Mouse (Mus musculus) ovary, postnatal 10 days (tissue): ENCODE measurements around the gene Hoxa4.

Experiments
- DNase-seq: peaks from one replicate; pipeline ENCODE4 v3.0.0; 2022; ENCODE audit warnings: low spot score

The Hoxa4 gene

DNA sequence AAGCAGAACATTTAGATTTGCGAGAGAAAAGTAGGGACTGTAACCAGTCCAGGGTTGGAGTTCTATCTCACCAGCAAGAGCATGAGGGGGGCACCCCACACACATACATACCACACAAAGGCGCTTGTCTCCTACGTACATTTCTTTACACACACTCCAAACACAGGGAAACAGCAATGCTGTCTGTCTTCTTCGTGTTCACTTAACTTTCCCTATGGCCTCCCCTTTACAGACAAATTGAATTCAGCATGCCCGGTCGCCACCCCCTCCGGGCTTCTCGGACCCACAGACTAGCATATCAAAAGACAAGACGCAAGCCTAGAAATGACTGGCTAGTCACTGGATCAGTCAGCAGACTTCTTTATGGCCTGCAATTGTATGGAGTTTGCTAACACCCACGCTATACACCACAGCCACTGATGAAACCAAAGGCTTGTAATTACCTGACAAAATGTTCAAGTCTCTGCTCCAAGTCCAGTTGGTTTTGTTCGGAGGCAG is 11.3 kb downstream of the Hoxa4 start:
- no peak for DNase-seq

- no peak for DNase-seq
These were observed 11.9 kb downstream of the Hoxa4 start for GRCm38 (mm10) chr6:52179690-52180089.

- DNase-seq: no peak
These were observed 12.5 kb downstream of the Hoxa4 start for GRCm38 (mm10) chr6:52178918-52179665.

DNA sequence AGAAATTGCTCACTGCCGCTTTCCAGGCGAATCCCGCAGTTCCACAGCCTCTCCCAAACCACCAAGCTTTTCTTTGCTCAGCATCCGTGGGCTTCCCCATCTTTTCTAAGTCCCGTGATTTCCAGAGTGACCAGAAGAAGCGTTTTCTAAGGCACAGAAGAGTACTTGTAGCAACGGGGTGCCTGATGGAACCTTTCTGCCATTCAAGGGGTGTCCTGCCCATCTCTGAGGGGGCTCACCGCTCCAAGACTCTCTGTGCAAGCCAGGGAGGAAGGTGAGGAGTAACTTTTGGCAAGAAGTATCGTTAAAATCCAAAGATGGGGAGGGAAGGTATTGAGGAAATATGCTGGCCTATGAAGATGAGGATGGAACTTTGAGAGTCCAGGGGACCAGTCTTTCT is 13.7 kb downstream of the Hoxa4 start:
- no peak for DNase-seq

- DNase-seq: no peak
These were observed 14.4 kb downstream of the Hoxa4 start, which contains the start of gene 5730596B20Rik for GRCm38 (mm10) chr6:52177061-52177735. Gene 5730596B20Rik, plus strand, starts transcription at chr6:52177498.

GRCm38 (mm10) chr6:52176391-52176790 is 15.2 kb downstream of the Hoxa4 start:
- no peak for DNase-seq

- no peak for DNase-seq
These were observed 15.7 kb downstream of the Hoxa4 start for GRCm38 (mm10) chr6:52175864-52176263.

DNA sequence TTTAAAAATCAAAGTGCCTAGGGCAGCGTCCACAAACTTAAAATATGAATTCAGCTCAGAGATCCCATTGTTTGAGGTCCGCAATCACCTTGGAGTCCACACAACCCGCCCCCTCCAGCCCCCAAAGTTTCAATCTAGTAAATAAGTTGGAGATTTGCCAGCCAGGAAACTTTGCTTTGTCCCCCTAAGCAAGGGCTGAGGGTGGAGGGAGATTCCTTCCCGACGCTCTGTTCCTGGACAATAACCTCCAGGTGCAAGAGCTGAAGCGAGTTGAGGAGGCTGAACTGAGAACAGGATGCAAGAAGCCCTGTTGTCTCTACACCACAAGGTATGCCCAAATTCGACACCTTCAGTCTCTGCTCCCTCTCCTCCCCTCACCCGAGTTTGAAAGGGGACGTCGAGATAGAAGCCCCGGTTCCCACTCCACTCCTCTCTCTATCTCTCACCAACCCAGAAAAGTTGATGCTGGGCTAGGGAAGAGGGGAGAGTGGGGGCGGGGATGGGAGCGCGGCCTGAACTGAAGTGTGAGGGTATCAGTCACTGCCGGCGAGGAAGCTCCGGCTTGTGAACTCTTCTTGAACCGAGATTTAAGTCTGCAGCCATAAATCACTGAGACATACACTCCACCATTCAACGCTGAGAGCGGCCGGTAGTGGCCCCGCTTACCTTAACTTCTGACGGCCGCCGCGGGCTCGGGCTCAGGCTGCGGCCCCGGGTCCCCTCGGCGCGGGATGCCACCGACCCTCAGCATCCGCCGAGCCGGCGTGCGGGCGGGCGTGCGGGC is 16.4 kb downstream of the Hoxa4 start:
- DNase-seq: no peak

GRCm38 (mm10) chr6:52173648-52174047 is 17.9 kb downstream of the Hoxa4 start:
- DNase-seq: no peak

GRCm38 (mm10) chr6:52172501-52172900 is 19.1 kb downstream of the Hoxa4 start:
- no peak for DNase-seq

GRCm38 (mm10) chr6:52171938-52172337 is 19.6 kb downstream of the Hoxa4 start:
- DNase-seq: no peak

- DNase-seq: no peak
These were observed 20.2 kb downstream of the Hoxa4 start for GRCm38 (mm10) chr6:52171331-52171730.

GRCm38 (mm10) chr6:52170898-52171223 is 20.7 kb downstream of the Hoxa4 start:
- no peak for DNase-seq

- DNase-seq: no peak
These were observed 21.2 kb downstream of the Hoxa4 start for GRCm38 (mm10) chr6:52170166-52170897.

- DNase-seq: no peak
These were observed 21.9 kb downstream of the Hoxa4 start for GRCm38 (mm10) chr6:52169499-52170165.

DNA sequence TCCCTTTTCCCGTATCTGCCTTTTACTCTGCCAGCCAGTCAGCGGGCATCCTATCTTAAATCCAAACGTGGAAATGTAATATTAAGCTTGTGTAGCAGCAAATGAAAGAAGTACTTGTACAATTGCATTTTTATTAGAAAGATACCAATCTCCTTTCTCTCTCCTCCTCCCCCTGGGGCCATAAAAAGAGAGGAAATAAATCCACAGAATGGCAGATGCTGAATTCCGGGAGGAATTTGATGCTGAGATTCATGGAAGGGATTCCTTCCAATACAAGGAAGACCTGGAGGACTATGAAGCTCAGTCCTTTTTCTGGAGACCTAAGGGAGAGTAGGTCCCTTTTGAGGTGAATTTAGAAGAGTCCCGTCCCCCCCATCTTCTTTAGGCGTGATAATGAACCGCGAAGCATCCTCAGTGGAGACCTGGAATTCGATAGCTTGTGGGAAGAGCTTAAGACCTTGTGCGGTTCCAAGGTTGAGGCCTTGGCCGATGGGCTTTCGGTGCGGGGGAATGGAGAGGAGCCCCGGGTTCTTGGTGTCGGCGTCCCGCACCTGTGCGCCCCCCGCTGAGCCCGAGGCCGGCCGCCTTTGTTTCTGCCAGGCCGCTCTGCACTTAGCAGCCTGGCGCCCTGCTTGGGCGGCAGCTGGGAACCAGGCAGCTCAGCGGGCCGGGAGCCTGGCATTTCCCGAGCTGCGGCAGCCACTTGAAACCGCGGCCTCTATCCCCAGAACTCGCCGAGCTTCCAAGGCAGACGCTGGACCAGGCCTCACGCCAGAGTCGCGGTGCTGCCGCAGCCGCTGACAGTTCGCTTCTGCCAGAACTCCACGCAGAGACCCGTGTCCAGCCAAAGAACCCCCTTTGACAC is 23.1 kb downstream of the Hoxa4 start:
- DNase-seq: no peak

DNA sequence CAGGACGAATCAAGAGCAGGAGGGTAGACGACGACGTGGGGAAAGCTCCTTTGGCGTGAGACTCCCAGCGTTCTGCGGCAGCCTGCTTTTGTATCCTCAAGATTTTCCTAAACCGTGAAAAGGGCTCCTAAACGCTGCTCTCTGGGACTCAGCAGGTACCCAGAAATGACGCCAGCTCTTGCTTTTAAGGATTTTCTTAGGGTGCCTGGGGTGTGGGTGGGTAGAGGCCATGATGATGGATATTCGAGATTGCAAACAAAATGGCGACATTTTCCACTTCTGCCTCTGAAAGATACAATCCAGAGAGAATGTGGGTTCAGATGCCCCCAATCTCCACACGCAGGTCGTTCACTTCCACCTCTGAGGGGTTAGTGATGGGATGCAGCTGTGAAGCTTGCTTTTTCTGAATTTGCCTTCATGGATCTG is 23.8 kb downstream of the Hoxa4 start:
- no peak for DNase-seq

- no peak for DNase-seq
These were observed 24.4 kb downstream of the Hoxa4 start for GRCm38 (mm10) chr6:52167176-52167575.

DNA sequence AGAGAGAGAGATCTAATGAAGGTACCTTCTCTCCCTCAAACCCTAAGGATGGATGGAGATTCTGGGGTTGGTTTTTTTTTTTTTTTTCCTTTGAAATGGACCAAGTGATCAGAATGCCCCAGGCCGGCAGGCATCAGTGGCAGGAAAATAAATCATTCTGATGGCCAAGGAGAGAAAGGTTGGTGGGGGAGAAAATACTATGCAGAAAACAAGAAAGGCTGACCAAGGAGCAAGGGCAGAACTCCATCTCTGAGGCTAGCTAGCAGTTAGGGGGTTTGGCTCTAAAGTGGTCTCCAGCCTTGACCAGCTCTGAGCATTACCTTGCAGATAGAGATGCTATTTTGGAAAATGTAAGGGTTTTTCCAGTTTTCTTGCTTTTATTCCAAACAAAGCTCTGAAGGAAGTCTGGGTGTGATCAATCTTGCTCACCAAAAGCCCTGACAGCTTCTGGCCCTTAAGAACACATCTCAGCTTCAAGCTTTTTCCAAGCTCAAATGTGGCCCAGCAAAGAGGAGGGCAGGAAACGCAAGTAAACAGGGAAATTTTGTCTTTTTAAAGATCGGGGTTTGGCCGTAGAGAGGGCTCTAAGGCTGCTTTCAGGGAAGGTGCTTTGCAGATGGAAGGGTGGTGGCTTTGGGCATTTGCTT is 25.0 kb downstream of the Hoxa4 start:
- no peak for DNase-seq
